Mouse (Mus musculus): Measurements from ENCODE around the gene B4gat1.

GRCm38 (mm10) chr19:5004925-5005324 lies 33.7 kb upstream of the B4gat1 start:
- TF ChIP-seq CTCF (IDR thresholded peaks at IDR 0.05; ENCODE audit: low read depth, low read length) (no peak), POLR2A (IDR thresholded peaks at IDR 0.05; ENCODE audit: borderline replicate concordance, low read depth, low read length) (no peak)

Measured in bone marrow macrophage, adult 2 months (primary cell).